Mouse (Mus musculus) G1E (cell line): ENCODE results near the gene Ubp1. TPM values are rescaled to one million over a fixed set of nuclear protein-coding genes. Genes with fewer than 3 reads are reported as not detected.

ENCODE experiments used
- ATAC-seq: 2 replicates; pipeline ENCODE4 v1.8.0; 2016; ENCODE audit warnings: mild to moderate bottlenecking; ENCODE audit not compliant: insufficient number of reproducible peaks, poor library complexity, low FRiP score, severe bottlenecking; ENCODE audit errors: extremely low read depth
- DNase-seq: peaks from one replicate; pipeline ENCODE4 v3.0.0; 2012; ENCODE audit warnings: low spot score
- H3K27me3 ChIP-seq: 2 replicates; pipeline ENCODE4 v1.6.1; 2012; ENCODE audit warnings: mild to moderate bottlenecking, low read length, inconsistent platforms; ENCODE audit not compliant: insufficient read depth
- H3K36me3 ChIP-seq: replicated peaks from 2 replicates; pipeline ENCODE3; 2012; ENCODE audit warnings: mild to moderate bottlenecking, inconsistent platforms
- H3K4me1 ChIP-seq: 2 replicates; pipeline ENCODE4 v1.6.1; 2012; ENCODE audit warnings: low read depth, low read length, inconsistent platforms, mixed read lengths; ENCODE audit not compliant: insufficient read depth
- H3K4me3 ChIP-seq: 2 replicates; pipeline ENCODE4 v1.5.1; 2012; ENCODE audit warnings: low read depth, mild to moderate bottlenecking, inconsistent platforms, low read length, moderate library complexity, mixed read lengths
- H3K9me3 ChIP-seq: replicated peaks from 2 replicates; pipeline ENCODE4 v1.6.1; 2012; ENCODE audit warnings: inconsistent platforms
- CTCF ChIP-seq: IDR thresholded peaks from 2 replicates; pipeline ENCODE4 v1.5.1; 2012; ENCODE audit warnings: low read depth, low read length, inconsistent platforms, mixed read lengths
- GATA1 ChIP-seq: IDR thresholded peaks from 2 replicates; pipeline ENCODE4 v1.6.1; 2012; ENCODE audit warnings: borderline replicate concordance, low read length, inconsistent platforms, mixed read lengths
- GATA2 ChIP-seq: IDR thresholded peaks from 2 replicates; pipeline ENCODE4 v1.6.1; 2012; ENCODE audit warnings: low read depth, low read length, inconsistent platforms, borderline replicate concordance
- POLR2AphosphoS5 ChIP-seq: IDR thresholded peaks from 2 replicates; pipeline ENCODE4 v1.6.1; 2012; ENCODE audit warnings: low read depth, low read length, inconsistent platforms; ENCODE audit not compliant: insufficient replicate concordance
- TAL1 ChIP-seq: conservative IDR thresholded peaks from 2 replicates; pipeline ENCODE4 v1.6.1; 2012; ENCODE audit warnings: low read depth, low read length, inconsistent platforms, mixed read lengths
- polyA plus RNA-seq: library from polyadenylated mRNA; stranded (reverse); fragments of >175 nt; gene quantifications from 2 replicates; pipeline ENCODE4 v1.2.3, GENCODE M21; 2012
- total RNA-seq, 2 experiments: library from RNA; stranded (forward) in 1 of 2; stranded (reverse) in 1 of 2; fragments of 200-1000 nt in 1 of 2; fragments of >200 nt in 1 of 2; fragmentation: Nextera tagmentation in 1 of 2; gene quantifications; 2 replicates each; pipeline ENCODE4 v1.2.3; 2014 to 2017

The Ubp1 gene
- total and polyA plus RNA-seq, 3 experiments, result 75.0 to 147 (median 76.7) TPM

DNA sequence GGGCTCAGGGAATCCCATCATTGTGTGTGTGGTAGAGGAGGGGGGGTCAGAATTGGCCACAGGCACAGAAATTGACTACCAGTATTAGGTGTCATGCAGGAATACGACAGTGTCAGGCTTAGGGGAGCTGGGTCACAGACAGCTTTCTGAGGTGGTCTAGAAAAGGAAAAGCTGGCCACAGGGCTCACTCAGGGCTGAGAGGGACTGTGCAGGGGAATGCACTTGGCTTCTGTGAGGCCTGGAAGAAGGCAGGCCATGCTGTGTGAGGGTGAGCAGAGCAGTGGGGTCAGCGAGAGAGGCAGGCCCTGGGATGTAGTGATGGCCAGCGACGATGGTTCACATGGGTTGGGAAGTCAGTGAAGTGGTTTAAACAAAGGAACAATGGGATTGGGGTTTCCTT lies 43.1 kb downstream of the Ubp1 start:
- ATAC-seq, result no peak
- H3K27me3 ChIP-seq, result no peaks in the 10 kb centered on the region
- no peak for TF ChIP-seq CTCF
- no peak for TF ChIP-seq TAL1
- no peak for TF ChIP-seq GATA2
- no peak for TF ChIP-seq GATA1
- no peak for TF ChIP-seq POLR2AphosphoS5
- H3K9me3 ChIP-seq, result no peaks in the 10 kb centered on the region
- peaks cover 91% of the 10 kb centered on the region for H3K36me3 ChIP-seq
- no peak for DNase-seq
- H3K4me1 ChIP-seq, result peaks cover 43% of the 10 kb centered on the region
- H3K4me3 ChIP-seq, result no peak overlapping the region

DNA sequence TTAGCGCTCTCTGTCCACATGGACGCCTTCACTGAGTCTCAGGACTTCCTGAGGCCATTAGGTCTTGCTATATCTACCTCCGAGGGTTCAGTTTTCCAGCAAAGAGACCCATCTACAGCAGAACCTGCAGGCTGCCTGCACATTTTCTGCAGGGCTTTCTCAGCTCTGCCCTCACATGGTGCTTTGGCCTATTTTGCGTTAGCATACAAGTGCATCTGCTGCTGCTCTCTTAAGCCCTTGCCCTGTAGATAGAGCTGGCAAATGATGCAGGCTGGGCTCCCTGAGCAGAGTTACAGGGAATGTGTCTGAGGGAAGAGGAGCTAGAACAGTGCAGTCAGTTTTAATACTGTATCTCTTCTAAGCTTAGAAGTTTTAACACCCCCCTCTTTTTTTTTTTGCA lies 44.2 kb downstream of the Ubp1 start:
- peaks cover 93% of the 10 kb centered on the region for H3K36me3 ChIP-seq

GRCm38 (mm10) chr9:113975442-113975841 lies 44.7 kb downstream of the Ubp1 start:
- Histone ChIP-seq H3K27me3 (no peaks in the 10 kb centered on the region), H3K4me1 (peaks cover 35% of the 10 kb centered on the region), H3K4me3 (no peak overlapping the region), H3K9me3 (no peaks in the 10 kb centered on the region), H3K36me3 (peaks cover 93% of the 10 kb centered on the region)
- TF ChIP-seq GATA2, result no peak
- no peak for TF ChIP-seq POLR2AphosphoS5
- TF ChIP-seq CTCF, result no peak
- TF ChIP-seq TAL1, result no peak
- no peak for TF ChIP-seq GATA1
- DNase-seq (no peak), ATAC-seq (no peak)

More for the DNA sequence above, 44.2 kb downstream of the Ubp1 start:
- Histone ChIP-seq H3K9me3 (no peaks in the 10 kb centered on the region), H3K27me3 (no peaks in the 10 kb centered on the region), H3K4me3 (no peak overlapping the region), H3K4me1 (peaks cover 35% of the 10 kb centered on the region)
- ATAC-seq, result no peak
- TF ChIP-seq TAL1 (no peak), CTCF (no peak), GATA2 (no peak), POLR2AphosphoS5 (no peak), GATA1 (no peak)
- no peak for DNase-seq

- Histone ChIP-seq H3K36me3 (peaks cover 89% of the 10 kb centered on the region), H3K4me3 (no peak overlapping the region), H3K9me3 (no peaks in the 10 kb centered on the region), H3K27me3 (no peaks in the 10 kb centered on the region), H3K4me1 (peaks cover 29% of the 10 kb centered on the region)
- TF ChIP-seq POLR2AphosphoS5 (no peak), TAL1 (no peak), GATA1 (no peak), CTCF (no peak), GATA2 (no peak)
- DNase-seq (no peak), ATAC-seq (no peak)
These were observed 45.5 kb downstream of the Ubp1 start for GRCm38 (mm10) chr9:113976264-113976663.

- no peak for DNase-seq
- Histone ChIP-seq H3K27me3 (no peaks in the 10 kb centered on the region), H3K4me1 (peaks cover 27% of the 10 kb centered on the region), H3K36me3 (peaks cover 91% of the 10 kb centered on the region), H3K9me3 (no peaks in the 10 kb centered on the region), H3K4me3 (no peak overlapping the region)
- ATAC-seq, result no peak
- TF ChIP-seq POLR2AphosphoS5 (no peak), TAL1 (no peak), GATA2 (no peak)
These were observed 46.6 kb downstream of the Ubp1 start for GRCm38 (mm10) chr9:113977225-113977840.

DNA sequence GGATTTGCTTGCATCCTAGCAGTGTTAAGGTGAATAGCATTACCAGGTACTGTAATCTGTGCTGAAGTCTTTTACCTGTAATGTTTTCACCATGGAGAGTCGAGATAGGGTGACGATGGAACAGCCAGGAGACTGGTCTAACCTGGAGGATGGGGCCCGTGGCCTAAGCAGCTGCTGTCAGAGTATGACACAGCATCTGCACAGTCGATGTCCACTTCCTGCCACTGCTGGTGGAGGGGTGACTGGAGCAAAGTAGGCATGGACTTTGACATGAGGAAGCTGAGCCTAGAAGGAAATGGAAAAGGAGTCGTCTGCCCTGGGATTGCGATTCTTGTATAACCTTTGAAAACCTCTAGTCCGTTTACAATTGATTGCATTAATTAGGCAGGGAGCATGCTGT lies 47.9 kb downstream of the Ubp1 start:
- no peaks in the 10 kb centered on the region for H3K27me3 ChIP-seq
- H3K9me3 ChIP-seq, result no peaks in the 10 kb centered on the region
- peak; percentile 37; the same call in 1 of the 2 replicates for ATAC-seq
- no peak overlapping the region for H3K4me3 ChIP-seq
- H3K4me1 ChIP-seq, result peaks cover 37% of the 10 kb centered on the region
- H3K36me3 ChIP-seq, result peaks cover 85% of the 10 kb centered on the region
- no peak for DNase-seq
- TF ChIP-seq CTCF (no peak), POLR2AphosphoS5 (no peak), GATA1 (no peak), GATA2 (no peak), TAL1 (no peak)
